Mouse (Mus musculus) liver, adult 2 months (tissue): ENCODE measurements at regions not wholly inside any gene's neighbourhood (a gene's known extent, or its start where the extent isn't known, plus 50 kb on each side); places are given as distances from the start of the nearest gene placed in this dataset.

Source experiments
- CTCF ChIP-seq: fragments of 200-500 bp; IDR thresholded peaks from 2 replicates; pipeline ENCODE4 v1.5.1; 2011; ENCODE audit warnings: low read depth, low read length, control low read depth
- POLR2A ChIP-seq: fragments of 200-500 bp; IDR thresholded peaks from 2 replicates; pipeline ENCODE4 v1.6.1; 2011; ENCODE audit warnings: low read length, control low read depth; ENCODE audit not compliant: insufficient read depth; ENCODE audit errors: extremely low read depth

GRCm38 (mm10) chr13:16416356-16417019 is 404.8 kb downstream of the Inhba start:
- TF ChIP-seq CTCF (no peak), POLR2A (no peak)
